Mouse (Mus musculus): ENCODE results near the gene Msrb3.

- TF ChIP-seq GATA1 (IDR thresholded peaks at IDR 0.05; ENCODE audit: borderline replicate concordance, low read length) (no peak), CTCF (IDR thresholded peaks at IDR 0.05; ENCODE audit: low read depth, low read length) (no peak), GATA2 (IDR thresholded peaks at IDR 0.05; ENCODE audit: borderline replicate concordance, low read depth, low read length) (no peak), POLR2AphosphoS5 (IDR thresholded peaks at IDR 0.05; ENCODE audit: insufficient replicate concordance, low read depth, low read length) (no peak), TAL1 (conservative IDR thresholded peaks at IDR 0.05; ENCODE audit: low read depth, low read length) (no peak)
Observed at GRCm38 (mm10) chr10:120946847-120947246, 47.9 kb upstream of the Msrb3 start.

All from G1E (cell line).